Mouse (Mus musculus) midbrain, postnatal 0 days (tissue): ENCODE measurements around the gene Wbp4. TPM values are rescaled to one million over a fixed set of nuclear protein-coding genes. Genes with fewer than 3 reads are reported as not detected.

Experiments used
- ATAC-seq: fragments of 200-750 bp; cut with Nextera tagmentation; 2 replicates; pipeline ENCODE4 v1.8.0; 2017; ENCODE audit warnings: moderate number of reproducible peaks, mild to moderate bottlenecking, moderate TSS enrichment, moderate library complexity; ENCODE audit not compliant: low FRiP score
- DNase-seq: peaks from one replicate; pipeline ENCODE4 v3.0.0-alpha.2; 2015; ENCODE audit warnings: low spot score
- H3K27ac ChIP-seq: fragments of 300-500 bp; sonication (generic); 2 replicates; pipeline ENCODE4 v1.5.1; 2014; ENCODE audit warnings: low read depth, mild to moderate bottlenecking, low read length, mixed read lengths
- H3K27me3 ChIP-seq: fragments of 300-500 bp; sonication (generic); 2 replicates; pipeline ENCODE4 v1.6.1; 2014; ENCODE audit warnings: low read length, control low read depth, mixed read lengths; ENCODE audit not compliant: insufficient read depth
- H3K36me3 ChIP-seq: fragments of 300-500 bp; sonication (generic); 2 replicates; pipeline ENCODE4 v1.6.1; 2014; ENCODE audit warnings: low read length, control low read depth, mixed read lengths; ENCODE audit not compliant: insufficient read depth
- H3K4me1 ChIP-seq: fragments of 300-500 bp; sonication (generic); 2 replicates; pipeline ENCODE4 v1.6.1; 2014; ENCODE audit warnings: mild to moderate bottlenecking, control low read depth, antibody characterized with exemption, low read length, mixed read lengths; ENCODE audit not compliant: insufficient read depth
- H3K4me2 ChIP-seq: fragments of 300-500 bp; sonication (generic); 2 replicates; pipeline ENCODE4 v1.6.1; 2014; ENCODE audit warnings: low read depth, mild to moderate bottlenecking, low read length, mixed read lengths; ENCODE audit not compliant: poor library complexity, severe bottlenecking
- H3K4me3 ChIP-seq: fragments of 300-500 bp; sonication (generic); 2 replicates; pipeline ENCODE4 v1.5.1; 2014; ENCODE audit warnings: low read depth, mild to moderate bottlenecking, low read length, moderate library complexity
- H3K9ac ChIP-seq: fragments of 300-500 bp; sonication (generic); replicated peaks from 2 replicates; pipeline ENCODE4 v1.6.1; 2014; ENCODE audit warnings: mild to moderate bottlenecking, low read length, moderate library complexity, mixed read lengths; ENCODE audit not compliant: poor library complexity, severe bottlenecking
- H3K9me3 ChIP-seq: fragments of 300-500 bp; sonication (generic); 2 replicates; pipeline ENCODE4 v1.6.1; 2016; ENCODE audit warnings: low read length, control low read depth
- CTCF ChIP-seq: IDR thresholded peaks from 2 replicates; pipeline ENCODE4 v1.5.1; 2016; ENCODE audit warnings: antibody characterized with exemption, mild to moderate bottlenecking
- WGBS: fragments of 180-500 bp; shearing (Covaris S2); extraction: QIAGEN DNeasy Blood & Tissue Kit; methylation state at CpG from one replicate; pipeline ENCODE4 v1.1.7; 2014; 5-methylcytosine and 5-hydroxymethylcytosine counted together
- polyA plus RNA-seq: library from polyadenylated mRNA; unstranded; fragments of >200 nt; fragmentation: Nextera tagmentation; extraction: Ambion mirVana; gene quantifications from 2 replicates; pipeline ENCODE4 v1.2.1, GENCODE M21; 2015
- total RNA-seq: library from RNA; depleted of rRNA; stranded (reverse); fragments of >200 nt; gene quantifications from 2 replicates; pipeline ENCODE4 v1.2.3, GENCODE M21; 2014

Gene Wbp4
- total and polyA plus RNA-seq, 2 experiments from 2014 or later: 30.5 to 54.2 TPM

DNA sequence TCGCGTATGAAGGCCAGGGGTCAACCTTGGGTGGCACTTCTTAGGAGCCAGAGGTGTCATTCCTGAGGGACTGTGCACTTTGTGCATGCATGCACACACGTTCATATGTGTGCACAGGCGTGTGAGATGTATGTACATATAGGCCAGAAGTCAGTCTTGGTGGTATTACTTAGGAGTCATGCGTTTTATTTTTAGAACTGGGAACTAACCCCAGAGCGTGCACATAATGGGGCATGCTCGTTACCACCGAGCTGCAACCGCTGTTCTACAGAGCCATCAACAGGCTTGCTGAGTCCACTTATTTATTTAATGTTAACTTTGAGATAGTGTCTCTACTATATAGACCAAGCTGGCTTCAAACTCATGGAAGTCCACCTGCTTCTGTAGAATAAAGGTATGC, 41.1 kb upstream of the Wbp4 start:
- Histone ChIP-seq H3K4me2 (no peak overlapping the region), H3K4me3 (no peak overlapping the region), H3K9me3 (no peaks in the 10 kb centered on the region), H3K27me3 (no peaks in the 10 kb centered on the region), H3K27ac (no peak overlapping the region), H3K4me1 (no peaks in the 10 kb centered on the region), H3K9ac (no peak overlapping the region), H3K36me3 (no peaks in the 10 kb centered on the region)
- no peak for TF ChIP-seq CTCF
- ATAC-seq (no peak), DNase-seq (no peak)
- WGBS: 93% methylated on average over 9 of the region's 9 CpGs

DNA sequence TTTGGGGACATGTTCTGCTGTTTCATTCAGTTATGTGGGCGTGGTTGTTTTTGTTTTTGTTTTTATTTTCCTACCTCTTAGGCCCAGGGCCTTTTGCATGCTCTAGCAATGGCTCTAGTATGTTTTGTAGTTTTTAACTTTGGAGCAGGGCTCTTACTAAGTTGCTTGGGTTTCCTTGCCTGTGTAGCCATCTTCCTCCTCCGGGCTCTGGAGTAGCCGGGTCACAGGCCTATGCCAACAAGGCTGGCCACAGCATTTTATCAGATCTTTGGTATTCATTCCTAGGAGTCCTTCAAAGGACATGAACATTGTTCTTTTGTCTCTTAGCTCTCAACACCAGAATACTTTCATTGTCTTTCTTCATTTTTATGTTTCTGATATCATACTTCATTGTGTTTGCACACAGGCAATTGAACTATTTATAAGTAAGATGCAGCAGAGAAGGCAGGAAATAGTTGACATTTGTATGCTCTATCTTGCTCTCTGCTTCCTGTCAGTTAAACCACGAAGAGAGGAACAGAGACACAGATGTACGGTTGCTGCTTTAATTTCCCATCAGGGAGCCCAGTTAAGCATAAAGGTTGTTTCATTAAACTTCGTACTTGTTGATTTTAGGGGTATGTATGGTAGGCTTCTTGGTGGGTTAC, 40.3 kb upstream of the Wbp4 start:
- H3K4me1 ChIP-seq: no peaks in the 10 kb centered on the region
- H3K36me3 ChIP-seq: no peaks in the 10 kb centered on the region
- 72% methylated on average over 6 of the region's 6 CpGs for WGBS
- no peaks in the 10 kb centered on the region for H3K9me3 ChIP-seq
- no peak for TF ChIP-seq CTCF
- ATAC-seq (no peak), DNase-seq (no peak)
- H3K4me3 ChIP-seq: no peak overlapping the region
- H3K9ac ChIP-seq: no peak overlapping the region
- H3K4me2 ChIP-seq: no peak overlapping the region
- H3K27ac ChIP-seq: no peak overlapping the region
- H3K27me3 ChIP-seq: no peaks in the 10 kb centered on the region

DNA sequence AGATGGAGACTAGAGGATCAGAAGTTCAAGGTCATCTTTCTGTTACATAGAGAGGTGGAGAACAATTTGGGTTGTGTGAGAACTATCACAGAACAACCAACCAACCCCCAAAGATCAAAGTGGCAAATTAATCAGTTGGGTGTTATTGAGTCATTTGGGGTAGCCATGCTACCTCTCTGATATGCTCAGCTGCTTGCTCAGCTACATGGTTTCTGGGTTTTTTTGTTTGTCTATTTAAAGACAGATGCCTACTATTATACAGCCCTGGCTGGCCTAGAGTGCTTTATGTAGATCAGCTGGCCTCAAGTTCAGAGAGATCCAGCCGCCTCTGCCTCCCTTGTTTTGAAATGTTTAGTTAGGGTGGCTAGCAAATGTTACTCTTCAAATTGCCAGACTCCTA, 39.7 kb upstream of the Wbp4 start:
- Histone ChIP-seq H3K4me2 (no peak overlapping the region), H3K4me3 (no peak overlapping the region), H3K9me3 (no peaks in the 10 kb centered on the region), H3K9ac (no peak overlapping the region), H3K36me3 (no peaks in the 10 kb centered on the region), H3K27me3 (no peaks in the 10 kb centered on the region), H3K27ac (no peak overlapping the region), H3K4me1 (no peaks in the 10 kb centered on the region)
- no peak for ATAC-seq
- 90% methylated on average over 1 of the region's 1 CpGs for WGBS
- TF ChIP-seq CTCF: no peak
- no peak for DNase-seq

DNA sequence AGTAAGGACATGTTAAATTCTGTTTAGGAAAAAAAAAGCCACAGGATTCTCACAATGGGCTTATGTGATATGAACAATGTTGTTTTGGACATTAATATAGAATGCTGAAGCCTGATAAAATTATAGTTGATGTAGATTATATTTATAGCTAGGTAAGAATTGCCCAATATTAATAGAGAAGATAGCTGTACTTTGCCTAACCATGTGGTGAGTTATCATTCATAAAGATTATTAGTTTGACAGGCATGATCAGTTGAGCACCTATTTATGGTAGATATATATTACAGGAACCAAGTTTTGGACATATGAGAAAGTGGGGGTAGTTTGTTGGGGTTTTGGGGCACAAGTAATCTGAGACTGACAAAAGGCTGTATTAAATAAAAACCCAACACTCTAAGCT, 39.3 kb upstream of the Wbp4 start:
- Histone ChIP-seq H3K9ac (no peak overlapping the region), H3K4me3 (no peak overlapping the region), H3K4me2 (no peak overlapping the region), H3K9me3 (no peaks in the 10 kb centered on the region), H3K27ac (no peak overlapping the region), H3K4me1 (no peaks in the 10 kb centered on the region), H3K27me3 (no peaks in the 10 kb centered on the region), H3K36me3 (no peaks in the 10 kb centered on the region)
- DNase-seq (no peak), ATAC-seq (no peak)
- no peak for TF ChIP-seq CTCF

DNA sequence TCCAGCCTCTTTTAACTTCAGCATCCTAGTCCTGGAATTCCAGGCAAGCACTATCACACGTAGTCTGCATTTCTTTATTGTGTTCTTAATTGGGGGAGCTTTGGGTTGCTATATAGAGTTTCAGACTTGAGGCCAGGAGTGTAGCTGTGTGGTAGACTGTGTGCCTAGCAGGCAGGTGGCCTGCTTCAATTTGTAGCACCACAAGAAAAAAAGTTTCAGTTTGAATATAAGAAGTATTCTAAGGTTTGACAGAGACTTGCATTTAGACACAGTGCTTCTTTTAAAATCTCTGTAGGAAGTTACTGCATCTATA, 38.3 kb upstream of the Wbp4 start:
- Histone ChIP-seq H3K27ac (no peak overlapping the region), H3K9ac (no peak overlapping the region), H3K36me3 (no peaks in the 10 kb centered on the region), H3K4me3 (no peak overlapping the region), H3K4me1 (no peaks in the 10 kb centered on the region), H3K4me2 (no peak overlapping the region), H3K9me3 (no peaks in the 10 kb centered on the region), H3K27me3 (no peaks in the 10 kb centered on the region)
- ATAC-seq (no peak), DNase-seq (no peak)
- TF ChIP-seq CTCF: no peak
- WGBS: 55% methylated on average over 1 of the region's 1 CpGs

DNA sequence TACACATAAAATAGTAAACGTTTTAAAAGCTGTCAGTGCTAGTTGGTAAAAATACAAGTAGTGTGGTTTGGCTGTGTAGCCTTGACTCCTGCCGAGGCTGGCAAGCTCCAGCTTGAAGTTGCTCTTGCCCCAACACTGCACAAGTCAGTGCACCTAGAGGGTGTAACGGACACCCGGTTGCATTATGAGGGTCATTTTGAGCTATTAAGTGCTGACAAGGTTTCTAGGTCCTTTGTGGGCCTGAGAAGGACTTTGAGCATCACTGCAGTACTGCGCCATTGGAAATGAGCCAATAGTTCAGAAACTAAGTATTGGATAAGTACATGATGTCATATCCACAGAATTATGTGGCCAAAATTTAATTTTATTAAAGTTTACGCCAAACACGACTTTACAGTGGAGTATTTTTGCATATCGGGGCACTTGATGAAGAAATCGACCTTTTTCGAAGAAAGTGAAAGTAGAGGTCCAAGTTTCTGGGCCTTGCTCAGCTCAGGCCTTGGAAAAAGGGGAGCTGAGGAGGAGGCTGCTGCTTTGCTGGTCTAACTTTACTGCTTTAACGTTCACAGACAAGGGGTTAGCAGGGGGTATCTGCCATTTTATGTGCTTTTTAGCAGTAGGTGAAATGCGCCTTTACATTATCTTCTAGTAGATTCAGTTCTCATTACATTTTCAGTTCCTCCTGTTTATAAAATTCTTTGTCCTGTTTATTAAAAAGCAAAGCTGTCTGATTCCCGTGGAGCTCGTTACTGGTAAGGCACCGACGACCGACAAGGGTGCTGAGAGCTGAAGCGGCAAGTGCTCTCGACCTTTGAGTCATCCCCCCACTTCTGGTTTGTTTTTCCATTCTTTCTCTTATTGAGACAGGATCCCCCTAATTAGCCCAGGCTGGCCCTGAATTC, 37.7 kb upstream of the Wbp4 start:
- no peak overlapping the region for H3K27ac ChIP-seq
- H3K9ac ChIP-seq: no peak overlapping the region
- H3K4me1 ChIP-seq: no peaks in the 10 kb centered on the region
- H3K9me3 ChIP-seq: no peaks in the 10 kb centered on the region
- H3K4me2 ChIP-seq: no peak overlapping the region
- WGBS: 73% methylated on average over 19 of the region's 19 CpGs
- no peaks in the 10 kb centered on the region for H3K36me3 ChIP-seq
- TF ChIP-seq CTCF: no peak
- H3K4me3 ChIP-seq: no peak overlapping the region
- H3K27me3 ChIP-seq: no peaks in the 10 kb centered on the region
- no peak for DNase-seq
- ATAC-seq: no peak
